Mouse (Mus musculus): ENCODE measurements around the gene Asic2. TPM values are rescaled to one million over a fixed set of nuclear protein-coding genes. Genes with fewer than 3 reads are reported as not detected.

Gene Asic2
- total and polyA plus RNA-seq, 3 experiments: not detected

- H3K79me2 ChIP-seq (ENCODE audit: control insufficient read depth, insufficient read depth, low read length, poor library complexity): no peaks in the 10 kb centered on the region
- no peak for TF ChIP-seq MAFK (IDR thresholded peaks at IDR 0.05; ENCODE audit: borderline replicate concordance, low read depth, low read length)
- no peak overlapping the region for H3K27ac ChIP-seq (ENCODE audit: control insufficient read depth, low read depth, low read length)
- H3K27me3 ChIP-seq (ENCODE audit: control insufficient read depth in 1 of 2, insufficient read depth in 2 of 2, low read length in 2 of 2): no peaks in the 10 kb centered on the region
- H3K36me3 ChIP-seq (ENCODE audit: control insufficient read depth in 1 of 2, insufficient read depth in 2 of 2, low read length in 2 of 2): no peaks in the 10 kb centered on the region
- no peak for DNase-seq (ENCODE audit: low read depth, low spot score)
- no peak overlapping the region for H3K9ac ChIP-seq (ENCODE audit: control insufficient read depth, low read depth, low read length, poor library complexity, severe bottlenecking)
- H3K4me1 ChIP-seq (ENCODE audit: control insufficient read depth in 1 of 2, insufficient read depth in 2 of 2, low read length in 2 of 2): no peaks in the 10 kb centered on the region
- H3K9me3 ChIP-seq (replicated peaks; ENCODE audit: insufficient read depth, low read length): no peaks in the 10 kb centered on the region
- H3K4me3 ChIP-seq (ENCODE audit: control insufficient read depth in 1 of 2, insufficient read depth in 1 of 2, low read depth in 2 of 2, low read length in 2 of 2): no peak overlapping the region
Observed at GRCm38 (mm10) chr11:81153841-81154240, 814.4 kb downstream of the Asic2 start.

- Histone ChIP-seq H3K27me3 (ENCODE audit: control insufficient read depth in 1 of 2, insufficient read depth in 2 of 2, low read length in 2 of 2) (no peaks in the 10 kb centered on the region), H3K36me3 (ENCODE audit: control insufficient read depth in 1 of 2, insufficient read depth in 2 of 2, low read length in 2 of 2) (no peaks in the 10 kb centered on the region), H3K4me3 (ENCODE audit: control insufficient read depth in 1 of 2, insufficient read depth in 1 of 2, low read depth in 2 of 2, low read length in 2 of 2) (no peak overlapping the region), H3K9me3 (replicated peaks; ENCODE audit: insufficient read depth, low read length) (no peaks in the 10 kb centered on the region), H3K79me2 (ENCODE audit: control insufficient read depth, insufficient read depth, low read length, poor library complexity) (no peaks in the 10 kb centered on the region), H3K9ac (ENCODE audit: control insufficient read depth, low read depth, low read length, poor library complexity, severe bottlenecking) (no peak overlapping the region), H3K27ac (ENCODE audit: control insufficient read depth, low read depth, low read length) (no peak overlapping the region), H3K4me1 (ENCODE audit: control insufficient read depth in 1 of 2, insufficient read depth in 2 of 2, low read length in 2 of 2) (no peaks in the 10 kb centered on the region)
- TF ChIP-seq POLR2AphosphoS5 (IDR thresholded peaks at IDR 0.05; ENCODE audit: borderline replicate concordance, low read depth, low read length) (no peak), ZMIZ1 (IDR thresholded peaks at IDR 0.05; ENCODE audit: low read depth, low read length) (no peak), GABPA (IDR thresholded peaks at IDR 0.05; ENCODE audit: low read depth, low read length) (no peak), ZC3H11A (IDR thresholded peaks at IDR 0.05; ENCODE audit: low read depth, low read length) (no peak), MXI1 (IDR thresholded peaks at IDR 0.05; ENCODE audit: low read depth, low read length) (no peak), CHD2 (IDR thresholded peaks at IDR 0.05; ENCODE audit: low read length) (no peak), SIN3A (IDR thresholded peaks at IDR 0.05; ENCODE audit: low read length) (no peak), MAZ (IDR thresholded peaks at IDR 0.05; ENCODE audit: low read depth, low read length) (no peak), UBTF (IDR thresholded peaks at IDR 0.05; ENCODE audit: borderline replicate concordance, insufficient read depth, low read depth, low read length) (no peak), JUND (IDR thresholded peaks at IDR 0.05; ENCODE audit: low read depth, low read length) (no peak), POLR2AphosphoS2 (IDR thresholded peaks at IDR 0.05; ENCODE audit: low read length) (no peak), NRF1 (IDR thresholded peaks at IDR 0.05; ENCODE audit: insufficient read depth, low read depth, low read length, poor library complexity, severe bottlenecking) (no peak), HCFC1 (IDR thresholded peaks at IDR 0.05; ENCODE audit: low read depth, low read length) (no peak), SMC3 (IDR thresholded peaks at IDR 0.05; ENCODE audit: low read depth, low read length) (no peak), KAT2A (conservative IDR thresholded peaks at IDR 0.05; ENCODE audit: low read depth, low read length) (no peak), MYC (IDR thresholded peaks at IDR 0.05; ENCODE audit: low read depth, low read length) (no peak), TAL1 (IDR thresholded peaks at IDR 0.05; ENCODE audit: low read length) (no peak)
- no peak for DNase-seq (ENCODE audit: low read depth, low spot score)
Observed at GRCm38 (mm10) chr11:81153161-81153840, 815.0 kb downstream of the Asic2 start.
